Mouse (Mus musculus) gastrocnemius, postnatal 10 days (tissue): Measurements from ENCODE around the gene Gm4513. TPM values are rescaled to one million over a fixed set of nuclear protein-coding genes. Genes with fewer than 3 reads are reported as not detected.
"Not testable (repeated sequence)": the region's sequence is repeated elsewhere in the genome, so short reads cannot be mapped to it uniquely, and the experiment has no call there.

ENCODE experiments used
- DNase-seq: peaks from one replicate; pipeline ENCODE4 v3.0.0; 2021; ENCODE audit warnings: mixed read lengths
- long read RNA-seq, 2 experiments: library from polyadenylated mRNA; stranded (forward); transcript quantifications; one replicate each; pipeline ENCODE4 v2.0.0; 2021
- total RNA-seq, 2 experiments: library from RNA; stranded (reverse); gene quantifications; 2 replicates each; pipeline ENCODE4 v1.2.3; 2021

Gene Gm4513
- total RNA-seq = not detected
- long read RNA-seq, experiment 1 = 0 reads
- long read RNA-seq, experiment 2 = 0 reads

DNA sequence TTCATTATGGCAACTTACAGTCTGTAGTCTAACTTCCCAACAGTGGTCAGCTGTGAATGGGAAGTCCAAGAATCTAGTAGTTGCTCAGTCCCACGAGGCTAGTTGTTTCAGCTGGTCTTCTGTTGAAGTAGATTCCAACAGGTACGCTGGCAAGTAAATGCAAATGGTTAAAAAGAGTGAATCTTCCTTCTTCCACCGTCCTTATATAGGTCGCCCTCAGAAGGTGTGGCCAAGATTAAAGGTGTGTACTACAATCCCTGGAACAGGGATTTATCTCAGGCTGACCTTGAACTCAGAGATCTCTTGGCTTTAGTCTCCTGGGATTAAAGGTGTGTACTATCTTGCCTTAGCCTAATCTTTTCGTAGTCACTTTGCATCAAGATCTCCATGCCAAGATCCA is at the start of gene Gm4513:
Gene Gm4513, minus strand, starts transcription at position 101 of the 400 bp plus-strand sequence.
- DNase-seq = not testable (repeated sequence)

DNA sequence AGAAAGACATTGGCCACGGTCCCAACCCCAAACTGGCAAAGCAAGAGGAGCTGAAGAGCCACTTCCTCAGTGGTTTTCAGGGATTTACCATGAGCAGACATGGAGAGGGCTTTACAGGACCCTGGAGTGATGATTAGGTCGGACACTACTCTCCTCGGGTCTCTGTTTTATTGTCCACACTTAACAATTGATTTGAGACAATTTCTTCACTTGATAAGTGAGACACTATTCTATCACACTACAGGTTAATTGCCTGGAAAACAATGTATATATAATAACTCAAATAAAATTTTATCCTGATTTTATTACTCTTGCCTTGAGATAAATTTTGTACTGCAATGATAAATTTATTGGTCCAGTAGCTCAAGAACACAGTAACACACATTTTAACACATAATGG is 22.7 kb downstream of the Gm4513 start, which contains the start of gene Gm4141:
Gene Gm4141, minus strand, starts transcription at position 101 of the 400 bp plus-strand sequence.
- not testable (repeated sequence) for DNase-seq

DNA sequence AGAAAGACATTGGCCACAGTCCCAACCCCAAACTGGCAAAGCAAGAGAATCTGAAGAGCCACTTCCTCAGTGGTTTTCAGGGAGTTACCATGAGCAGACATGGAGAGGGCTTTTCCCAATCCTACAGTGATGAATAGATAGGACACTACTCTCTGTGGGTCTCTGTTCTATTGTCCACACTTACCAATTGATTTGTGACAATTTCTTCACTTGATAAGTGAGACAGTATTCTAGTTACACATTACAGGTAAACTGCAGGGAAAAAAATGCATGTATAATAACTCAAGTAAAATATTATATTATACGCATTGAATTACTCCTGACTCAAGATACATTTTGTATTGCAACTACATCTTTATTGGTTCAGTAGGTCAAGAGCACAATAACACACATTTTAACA is 53.2 kb downstream of the Gm4513 start, which contains the start of gene Gm5726:
Gene Gm5726, minus strand, starts transcription at position 101 of the 400 bp plus-strand sequence.
- DNase-seq = not testable (repeated sequence)

Other genes starting within 250 kb of the Gm4513 start
- gene Gm5728, start 223.6 kb downstream of the Gm4513 start, total RNA-seq = not detected
- not detected for gene Vmn1r100, start 181.1 kb downstream of the Gm4513 start, total RNA-seq
- gene Vmn1r101, start 156.4 kb downstream of the Gm4513 start, total RNA-seq = not detected
- gene Gm10670, start 124.1 kb downstream of the Gm4513 start, total RNA-seq = not detected
- gene Vmn1r103, start 88.5 kb downstream of the Gm4513 start, total RNA-seq = not detected
- not detected for gene Vmn1r104, start 65.2 kb downstream of the Gm4513 start, total RNA-seq
- not detected for gene Gm5726, start 53.3 kb downstream of the Gm4513 start, total RNA-seq
- not detected for gene Gm4141, start 22.8 kb downstream of the Gm4513 start, total RNA-seq
- not detected for gene Vmn1r107, start 69.9 kb upstream of the Gm4513 start, total RNA-seq
- not detected for gene Vmn1r111, start 104.2 kb upstream of the Gm4513 start, total RNA-seq
- gene Gm10668, start 131.6 kb upstream of the Gm4513 start, total RNA-seq = not detected
- gene Vmn1r112, start 172.2 kb upstream of the Gm4513 start, total RNA-seq = not detected
- gene Vmn1r113, start 188.3 kb upstream of the Gm4513 start, total RNA-seq = not detected
- not detected for gene Vmn1r114, start 213.2 kb upstream of the Gm4513 start, total RNA-seq
- gene Vmn1r115, start 246.0 kb upstream of the Gm4513 start, total RNA-seq = not detected